Mouse (Mus musculus) kidney, embryonic 14.5 days (tissue): ENCODE measurements at regions not wholly inside any gene's neighbourhood (a gene's known extent, or its start where the extent isn't known, plus 50 kb on each side); places are given as distances from the start of the nearest gene placed in this dataset.

Experiments used
- ATAC-seq: fragments of 200-750 bp; cut with Nextera tagmentation; 2 replicates; pipeline ENCODE4 v1.8.0; 2017; ENCODE audit warnings: moderate number of reproducible peaks, mild to moderate bottlenecking, moderate TSS enrichment, moderate library complexity; ENCODE audit not compliant: low FRiP score, low TSS enrichment
- H3K27ac ChIP-seq: fragments of 300-500 bp; sonication (generic); 2 replicates; pipeline ENCODE4 v1.5.1; 2014; ENCODE audit warnings: low read depth, mild to moderate bottlenecking, low read length, moderate library complexity, mixed read lengths
- H3K27me3 ChIP-seq: fragments of 300-500 bp; sonication (generic); 2 replicates; pipeline ENCODE4 v1.6.1; 2014; ENCODE audit warnings: mild to moderate bottlenecking, low read length; ENCODE audit not compliant: control insufficient read depth, insufficient read depth
- H3K36me3 ChIP-seq: fragments of 300-500 bp; sonication (generic); 2 replicates; pipeline ENCODE4 v1.6.1; 2014; ENCODE audit warnings: low read length, mixed read lengths; ENCODE audit not compliant: control insufficient read depth, insufficient read depth
- H3K4me1 ChIP-seq: fragments of 300-500 bp; sonication (generic); 2 replicates; pipeline ENCODE4 v1.6.1; 2014; ENCODE audit warnings: low read length, mixed read lengths; ENCODE audit not compliant: control insufficient read depth, insufficient read depth
- H3K4me2 ChIP-seq: fragments of 300-500 bp; sonication (generic); replicated peaks from 2 replicates; pipeline ENCODE4 v1.6.1; 2014; ENCODE audit warnings: low read depth, mild to moderate bottlenecking, low read length
- H3K4me3 ChIP-seq: fragments of 300-500 bp; sonication (generic); 2 replicates; pipeline ENCODE4 v1.5.1; 2014; ENCODE audit warnings: mild to moderate bottlenecking, low read length
- H3K9ac ChIP-seq: fragments of 300-500 bp; sonication (generic); 2 replicates; pipeline ENCODE4 v1.6.1; 2014; ENCODE audit warnings: low read depth, mild to moderate bottlenecking, low read length, moderate library complexity
- H3K9me3 ChIP-seq: fragments of 300-500 bp; sonication (generic); 2 replicates; pipeline ENCODE4 v1.6.1; 2016; ENCODE audit warnings: low read length; ENCODE audit not compliant: control insufficient read depth
- whole genome bisulfite sequencing: fragments of 180-500 bp; shearing (Covaris S2); extraction: QIAGEN DNeasy Blood & Tissue Kit; methylation state at CpG from one replicate; pipeline ENCODE4 v1.1.7; 2014; 5-methylcytosine and 5-hydroxymethylcytosine counted together

DNA sequence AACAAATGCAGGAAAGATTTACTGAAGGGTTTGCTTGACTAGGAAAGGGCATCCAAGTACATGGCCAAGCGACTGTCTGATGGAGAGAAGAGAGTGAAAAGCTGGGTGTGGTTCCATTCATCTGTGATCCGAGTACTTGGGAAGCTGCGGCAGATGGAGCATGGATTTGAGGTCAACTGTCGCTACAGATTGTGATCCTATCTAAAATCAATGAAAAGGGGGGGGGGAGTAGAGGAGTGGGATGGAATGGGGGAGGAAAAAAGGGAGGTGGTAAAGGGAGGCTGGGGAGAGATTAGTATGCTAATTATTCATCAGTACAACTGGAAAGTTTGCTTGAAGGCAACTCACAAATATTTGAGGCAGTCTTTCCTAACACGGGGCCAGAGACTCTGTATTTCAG lies 213.4 kb downstream of the Dyrk2 start:
- Histone ChIP-seq H3K27me3 (no peaks in the 10 kb centered on the region), H3K27ac (no peak overlapping the region), H3K9ac (no peak overlapping the region), H3K4me3 (no peak overlapping the region), H3K4me2 (no peak overlapping the region), H3K36me3 (no peaks in the 10 kb centered on the region), H3K4me1 (no peaks in the 10 kb centered on the region), H3K9me3 (no peaks in the 10 kb centered on the region)
- no peak for ATAC-seq
- WGBS = 76% methylated on average over 5 of the region's 5 CpGs

DNA sequence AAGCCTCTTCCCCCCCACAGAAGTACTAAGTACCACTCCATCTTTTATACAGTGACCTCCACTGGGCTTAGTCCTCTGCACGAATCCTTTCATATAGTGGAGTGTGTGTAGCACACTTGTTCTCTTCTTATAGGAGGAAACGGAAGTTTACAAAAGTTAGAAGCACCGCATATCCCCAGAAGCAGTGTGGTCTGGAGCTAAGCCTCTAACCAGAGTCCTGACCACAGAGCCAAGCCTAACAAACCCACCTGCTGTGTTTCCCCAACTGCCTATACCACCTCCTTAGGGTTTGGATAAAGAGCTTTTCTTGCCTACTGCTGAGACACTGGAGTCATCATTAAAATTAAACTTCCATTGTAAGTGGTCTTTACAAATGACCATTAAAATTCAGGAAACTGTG lies 204.0 kb downstream of the Dyrk2 start:
- Histone ChIP-seq H3K27ac (no peak overlapping the region), H3K9me3 (no peaks in the 10 kb centered on the region), H3K36me3 (no peaks in the 10 kb centered on the region), H3K4me1 (no peaks in the 10 kb centered on the region), H3K4me2 (no peak overlapping the region), H3K27me3 (no peaks in the 10 kb centered on the region), H3K4me3 (no peak overlapping the region), H3K9ac (no peak overlapping the region)
- 79% methylated on average over 3 of the region's 3 CpGs for WGBS
- ATAC-seq = no peak

GRCm38 (mm10) chr10:118675816-118676465 lies 194.1 kb downstream of the Dyrk2 start:
- Histone ChIP-seq H3K36me3 (no peaks in the 10 kb centered on the region), H3K4me2 (peak overlapping the region; percentile 33), H3K9me3 (peaks cover 2% of the 10 kb centered on the region), H3K27ac (no peak overlapping the region), H3K4me3 (0 out of 2 replicates have a peak overlapping the region, but pooled peaks have one; percentile 6), H3K27me3 (no peaks in the 10 kb centered on the region), H3K4me1 (no peaks in the 10 kb centered on the region), H3K9ac (no peak overlapping the region)
- peak; percentile 89 for ATAC-seq
- WGBS = 34% methylated on average over 18 of the region's 18 CpGs

GRCm38 (mm10) chr10:118678750-118679418 lies 191.1 kb downstream of the Dyrk2 start:
- 80% methylated on average over 12 of the region's 12 CpGs for WGBS
- ATAC-seq = no peak

GRCm38 (mm10) chr10:118679507-118679906 lies 190.5 kb downstream of the Dyrk2 start:
- ATAC-seq = no peak

More at GRCm38 (mm10) chr10:118678750-118679418, 191.1 kb downstream of the Dyrk2 start:
- Histone ChIP-seq H3K27me3 (no peaks in the 10 kb centered on the region), H3K4me3 (no peak overlapping the region), H3K4me2 (no peak overlapping the region), H3K27ac (no peak overlapping the region), H3K9ac (no peak overlapping the region), H3K4me1 (no peaks in the 10 kb centered on the region), H3K36me3 (no peaks in the 10 kb centered on the region), H3K9me3 (no peaks in the 10 kb centered on the region)

DNA sequence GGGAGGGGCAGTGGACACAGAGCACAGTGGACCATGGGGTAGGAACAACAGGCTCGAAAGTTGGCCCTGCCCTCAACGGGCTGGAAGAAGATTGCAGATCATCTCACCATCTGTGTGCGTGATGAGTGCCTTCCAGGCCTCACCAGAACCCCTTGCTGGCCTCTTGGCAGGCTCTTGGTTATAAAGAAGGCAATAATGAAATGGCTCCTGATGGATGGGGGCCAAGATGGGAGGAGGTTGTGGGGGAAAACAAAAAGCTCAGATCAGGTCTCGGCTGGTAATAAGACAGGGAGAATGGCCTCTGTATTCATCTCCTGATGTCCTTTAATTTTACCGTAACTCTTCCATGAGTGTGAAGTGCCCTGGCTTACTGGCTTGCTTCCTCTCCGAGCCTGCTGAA lies 189.1 kb downstream of the Dyrk2 start:
- H3K4me1 ChIP-seq = no peaks in the 10 kb centered on the region
- no peaks in the 10 kb centered on the region for H3K27me3 ChIP-seq
- H3K9ac ChIP-seq = no peak overlapping the region
- no peak for ATAC-seq
- 68% methylated on average over 6 of the region's 6 CpGs for WGBS
- no peak overlapping the region for H3K4me2 ChIP-seq
- no peaks in the 10 kb centered on the region for H3K9me3 ChIP-seq
- no peaks in the 10 kb centered on the region for H3K36me3 ChIP-seq
- H3K27ac ChIP-seq = no peak overlapping the region
- H3K4me3 ChIP-seq = no peak overlapping the region

More at GRCm38 (mm10) chr10:118679507-118679906, 190.5 kb downstream of the Dyrk2 start:
- no peaks in the 10 kb centered on the region for H3K9me3 ChIP-seq
- H3K4me2 ChIP-seq = no peak overlapping the region
- no peak overlapping the region for H3K27ac ChIP-seq
- no peak overlapping the region for H3K9ac ChIP-seq
- no peaks in the 10 kb centered on the region for H3K4me1 ChIP-seq
- no peaks in the 10 kb centered on the region for H3K36me3 ChIP-seq
- no peak overlapping the region for H3K4me3 ChIP-seq
- no peaks in the 10 kb centered on the region for H3K27me3 ChIP-seq
- WGBS = 86% methylated on average over 5 of the region's 5 CpGs

DNA sequence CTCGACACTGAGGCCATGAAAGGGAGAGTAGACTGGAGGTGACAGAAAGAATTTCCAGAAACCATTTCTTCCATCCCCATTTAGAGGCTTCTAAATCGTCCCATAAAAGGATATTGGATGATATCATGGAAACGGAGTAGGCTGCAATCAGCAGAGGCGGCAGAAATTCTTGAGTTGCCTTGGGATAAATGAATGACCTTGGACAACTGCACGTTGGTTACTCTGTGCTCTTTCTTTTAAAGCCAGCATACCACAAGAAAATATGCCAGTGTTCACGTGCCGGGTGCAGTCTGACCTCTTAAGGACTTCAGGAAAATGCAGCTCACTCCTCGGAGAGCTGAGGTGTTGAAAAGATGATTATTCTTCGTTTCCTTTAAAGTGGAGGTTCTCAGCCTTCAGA lies 186.7 kb downstream of the Dyrk2 start:
- ATAC-seq = no peak

GRCm38 (mm10) chr10:118699292-118699691 lies 170.7 kb downstream of the Dyrk2 start:
- Histone ChIP-seq H3K27ac (no peak overlapping the region), H3K9ac (no peak overlapping the region), H3K36me3 (no peaks in the 10 kb centered on the region), H3K27me3 (no peaks in the 10 kb centered on the region), H3K4me3 (no peak overlapping the region), H3K9me3 (no peaks in the 10 kb centered on the region), H3K4me2 (no peak overlapping the region), H3K4me1 (no peaks in the 10 kb centered on the region)
- 82% methylated on average over 3 of the region's 3 CpGs for WGBS
- no peak for ATAC-seq

More for the DNA sequence above, 186.7 kb downstream of the Dyrk2 start:
- H3K4me2 ChIP-seq = no peak overlapping the region
- WGBS = 83% methylated on average over 9 of the region's 9 CpGs
- H3K4me3 ChIP-seq = no peak overlapping the region
- H3K27me3 ChIP-seq = no peaks in the 10 kb centered on the region
- H3K9ac ChIP-seq = no peak overlapping the region
- no peaks in the 10 kb centered on the region for H3K9me3 ChIP-seq
- H3K27ac ChIP-seq = no peak overlapping the region
- H3K36me3 ChIP-seq = no peaks in the 10 kb centered on the region
- no peaks in the 10 kb centered on the region for H3K4me1 ChIP-seq

GRCm38 (mm10) chr10:118700115-118700514 lies 169.9 kb downstream of the Dyrk2 start:
- Histone ChIP-seq H3K27ac (no peak overlapping the region), H3K27me3 (no peaks in the 10 kb centered on the region), H3K9ac (no peak overlapping the region), H3K9me3 (no peaks in the 10 kb centered on the region), H3K4me2 (no peak overlapping the region), H3K4me3 (no peak overlapping the region), H3K36me3 (no peaks in the 10 kb centered on the region), H3K4me1 (no peaks in the 10 kb centered on the region)
- 92% methylated on average over 4 of the region's 4 CpGs for WGBS
- ATAC-seq = no peak
